Mouse (Mus musculus) CH12.LX (cell line): ENCODE results near the gene Mrtfa. TPM values are rescaled to one million over a fixed set of nuclear protein-coding genes. Genes with fewer than 3 reads are reported as not detected.

Experiments
- DNase-seq: peaks from one replicate; pipeline ENCODE4 v3.0.0-alpha.2; 2013; ENCODE audit errors: extremely low read depth
- H3K27ac ChIP-seq: 2 replicates; pipeline ENCODE4 v1.5.1; 2012; ENCODE audit warnings: low read depth, mild to moderate bottlenecking, control low read depth, moderate library complexity; ENCODE audit not compliant: insufficient read depth
- H3K27me3 ChIP-seq: replicated peaks from 2 replicates; pipeline ENCODE3; 2012; ENCODE audit warnings: inconsistent platforms
- H3K36me3 ChIP-seq, 2 experiments: replicated peaks in 1 of 2; 2 replicates each; pipeline versions ENCODE3 to v1.6.1; 2012; ENCODE audit warnings: inconsistent platforms in 1 of 2, low read length in 1 of 2, mild to moderate bottlenecking in 1 of 2, mixed read lengths in 1 of 2, moderate library complexity in 1 of 2; ENCODE audit not compliant: control insufficient read depth in 1 of 2, insufficient read depth in 1 of 2
- H3K4me1 ChIP-seq, 2 experiments: 2 replicates each; pipeline ENCODE4 v1.6.1; 2012; ENCODE audit warnings: inconsistent platforms in 1 of 2, moderate library complexity in 1 of 2; ENCODE audit not compliant: insufficient read depth in 2 of 2, control insufficient read depth in 1 of 2
- H3K4me2 ChIP-seq: 2 replicates; pipeline ENCODE4 v1.6.1; 2012; ENCODE audit warnings: low read depth, mild to moderate bottlenecking, control low read depth; ENCODE audit not compliant: poor library complexity, insufficient read depth, severe bottlenecking
- H3K4me3 ChIP-seq, 3 experiments: fragments of 150-350 bp in 1 of 3; sonication (generic) in 1 of 3; replicated peaks in 1 of 3; 2 replicates each; pipeline versions ENCODE3 to v1.5.1; 2011 to 2012; ENCODE audit warnings: low read depth in 2 of 3, low read length in 2 of 3, mild to moderate bottlenecking in 2 of 3, moderate library complexity in 2 of 3, control low read depth in 1 of 3, improper control_type of control experiment in 1 of 3, inconsistent platforms in 1 of 3, mixed read lengths in 1 of 3; ENCODE audit not compliant: poor library complexity in 1 of 3
- H3K79me2 ChIP-seq: replicated peaks from 2 replicates; pipeline ENCODE4 v1.6.1; 2012; ENCODE audit warnings: mild to moderate bottlenecking, moderate library complexity; ENCODE audit not compliant: control insufficient read depth, poor library complexity, insufficient read depth, severe bottlenecking; ENCODE audit errors: extremely low read depth
- H3K9ac ChIP-seq: 2 replicates; pipeline ENCODE4 v1.6.1; 2012; ENCODE audit warnings: low read depth, mild to moderate bottlenecking, control low read depth, moderate library complexity; ENCODE audit not compliant: insufficient read depth
- H3K9me3 ChIP-seq: replicated peaks from 2 replicates; pipeline ENCODE3; 2012; ENCODE audit warnings: low read length, inconsistent platforms, mixed read lengths
- CTCF ChIP-seq, 2 experiments: IDR thresholded peaks in 1 of 2; conservative IDR thresholded peaks in 1 of 2; 2 replicates each; pipeline ENCODE4 v1.5.1; 2011 to 2012; ENCODE audit warnings: low read depth in 2 of 2, low read length in 2 of 2, improper control_type of control experiment in 1 of 2, inconsistent platforms in 1 of 2, mild to moderate bottlenecking in 1 of 2, moderate library complexity in 1 of 2
- E2F4 ChIP-seq: IDR thresholded peaks from 2 replicates; pipeline ENCODE4 v1.6.1; 2011; ENCODE audit warnings: low read depth, low read length, improper control_type of control experiment; ENCODE audit not compliant: insufficient replicate concordance
- HCFC1 ChIP-seq: IDR thresholded peaks from 2 replicates; pipeline ENCODE4 v1.6.1; 2012; ENCODE audit warnings: low read depth, mild to moderate bottlenecking, inconsistent platforms, low read length, improper control_type of control experiment
- IRF4 ChIP-seq: IDR thresholded peaks from 2 replicates; pipeline ENCODE4 v1.6.1; 2014; ENCODE audit warnings: low read depth, mild to moderate bottlenecking, inconsistent platforms, low read length, improper control_type of control experiment
- JUN ChIP-seq: IDR thresholded peaks from 2 replicates; pipeline ENCODE4 v1.6.1; 2011; ENCODE audit warnings: low read depth, mild to moderate bottlenecking, low read length, improper control_type of control experiment, moderate library complexity; ENCODE audit not compliant: insufficient read depth
- KAT2A ChIP-seq: IDR thresholded peaks from 2 replicates; pipeline ENCODE4 v1.6.1; 2012; ENCODE audit warnings: low read length, improper control_type of control experiment, inconsistent platforms; ENCODE audit not compliant: insufficient replicate concordance
- MAFK ChIP-seq: IDR thresholded peaks from 2 replicates; pipeline ENCODE4 v1.6.1; 2011; ENCODE audit warnings: low read length, improper control_type of control experiment; ENCODE audit not compliant: insufficient replicate concordance
- MEF2A ChIP-seq: IDR thresholded peaks from 2 replicates; pipeline ENCODE4 v1.6.1; 2014; ENCODE audit warnings: low read depth, mild to moderate bottlenecking, inconsistent platforms, low read length, improper control_type of control experiment, borderline replicate concordance
- NELFE ChIP-seq: IDR thresholded peaks from 2 replicates; pipeline ENCODE4 v1.6.1; 2011; ENCODE audit warnings: low read depth, low read length, improper control_type of control experiment
- POLR2A ChIP-seq: IDR thresholded peaks from 2 replicates; pipeline ENCODE4 v1.6.1; 2011; ENCODE audit warnings: low read depth, mild to moderate bottlenecking, improper control_type of control experiment, low read length
- TBP ChIP-seq: conservative IDR thresholded peaks from 2 replicates; pipeline ENCODE4 v1.6.1; 2011; ENCODE audit warnings: low read depth, low read length, improper control_type of control experiment
- ZKSCAN1 ChIP-seq: IDR thresholded peaks from 2 replicates; pipeline ENCODE4 v1.6.1; 2012; ENCODE audit warnings: low read depth, inconsistent platforms, low read length, improper control_type of control experiment, borderline replicate concordance
- ZMIZ1 ChIP-seq: IDR thresholded peaks from 2 replicates; pipeline ENCODE4 v1.6.1; 2012; ENCODE audit warnings: low read depth, mild to moderate bottlenecking, inconsistent platforms, low read length, improper control_type of control experiment
- dilution Hi-C: fragments of 300-500 bp; cut with MboI; formaldehyde crosslinking; loops from 2 replicates; pipeline ENCODE4 v1.14.3; 2020; ENCODE audit warnings: low sequenced_read_pairs; ENCODE audit not compliant: extremely low pct_unique_long_range_greater_than_20kb, extremely low pct_ligation_motif_present
- in situ Hi-C: fragments of 300-500 bp; cut with MboI; formaldehyde crosslinking; loops from 3 replicates; pipeline ENCODE4 v1.14.3; 2019; ENCODE audit warnings: low sequenced_read_pairs, low pct_ligation_motif_present, low pct_unique_long_range_greater_than_20kb, mixed read lengths
- polyA plus RNA-seq: library from polyadenylated mRNA; unstranded; fragments of >175 nt; gene quantifications from 2 replicates; pipeline ENCODE4 v1.2.1, GENCODE M21; 2012; ENCODE audit warnings: low read depth; ENCODE audit not compliant: insufficient read length
- total RNA-seq, 2 experiments: library from RNA; depleted of rRNA; stranded (reverse); fragments of 300-350 nt in 1 of 2; fragments of >200 nt in 1 of 2; gene quantifications; 2 replicates each; pipeline ENCODE4 v1.2.3; 2012 to 2014

The Mrtfa gene
- total and polyA plus RNA-seq, 3 experiments = 4.6 to 23.2 (median 8.2) TPM

DNA sequence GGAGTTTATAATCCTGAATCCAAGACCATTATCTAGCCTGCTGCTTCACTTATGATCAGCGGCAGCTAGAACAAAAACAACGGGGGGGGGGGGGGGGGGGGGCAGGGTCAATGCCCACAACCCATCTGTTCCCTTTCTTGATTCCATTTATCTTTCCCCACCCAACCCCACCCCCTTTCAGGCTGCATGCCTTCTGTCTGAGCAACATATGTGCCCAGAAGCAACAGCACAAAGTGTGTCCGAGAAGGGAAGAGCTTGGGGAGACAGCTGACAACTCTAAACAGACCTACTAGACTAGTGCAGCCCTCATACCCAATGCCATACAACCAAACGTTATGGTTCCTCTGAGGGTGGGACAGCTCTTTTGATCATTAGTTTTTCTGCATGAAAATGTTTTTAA, 68.0 kb downstream of the Mrtfa start:
- no peak overlapping the region for H3K4me3 ChIP-seq
- TF ChIP-seq JUN (no peak), ZKSCAN1 (no peak), IRF4 (no peak), NELFE (no peak), HCFC1 (no peak), TBP (no peak), KAT2A (no peak), MAFK (no peak)
- no peak overlapping the region for H3K4me2 ChIP-seq
- peaks cover 2 to 38% of the 10 kb centered on the region in 2 experiments; a peak in 3 of 4 replicates for H3K4me1 ChIP-seq
- peaks cover 0 to 1% of the 10 kb centered on the region in 2 experiments for H3K36me3 ChIP-seq
- 0 out of 2 replicates have a peak, but pooled peaks cover 2% of the 10 kb centered on the region for H3K79me2 ChIP-seq
- DNase-seq = no peak
- in situ Hi-C loops (loop anchor here (5.0 kb wide), 1 partner anchor 55 kb away; no protein-coding TSS in a partner anchor), dilution Hi-C loops (no loop called here)
- no peak overlapping the region for H3K27ac ChIP-seq
- H3K9me3 ChIP-seq = no peaks in the 10 kb centered on the region
- H3K27me3 ChIP-seq = no peaks in the 10 kb centered on the region
- no peak overlapping the region for H3K9ac ChIP-seq

DNA sequence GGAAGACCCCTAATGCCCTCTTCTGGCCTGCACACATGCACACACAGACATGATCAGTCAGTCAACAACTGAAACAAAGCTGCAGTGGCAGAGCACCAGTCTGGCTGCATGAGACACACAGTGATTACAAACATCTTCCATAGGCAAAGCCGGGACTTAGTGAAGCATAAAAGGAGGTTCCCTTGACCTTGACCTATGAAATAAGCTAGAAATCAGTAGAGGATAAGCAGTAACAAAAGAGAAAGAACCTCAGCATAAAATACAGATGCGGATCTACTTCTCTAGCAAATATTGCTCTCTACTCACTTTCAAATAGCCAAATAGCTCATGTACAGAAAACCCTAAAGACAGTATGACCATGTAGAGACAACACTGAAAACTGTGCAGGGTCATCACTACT, 68.5 kb downstream of the Mrtfa start:
- no peak for TF ChIP-seq E2F4
- TF ChIP-seq, all 38 proteins: peak for 0
- peaks cover 0 to 5% of the 10 kb centered on the region in 2 experiments for H3K36me3 ChIP-seq
- in situ Hi-C loops (loop anchor here (5.0 kb wide), 1 partner anchor 55 kb away; no protein-coding TSS in a partner anchor), dilution Hi-C loops (no loop called here)
- no peak overlapping the region for H3K9ac ChIP-seq
- H3K27me3 ChIP-seq = no peaks in the 10 kb centered on the region
- no peak for DNase-seq
- 0 out of 2 replicates have a peak, but pooled peaks cover 2% of the 10 kb centered on the region for H3K79me2 ChIP-seq
- H3K27ac ChIP-seq = no peak overlapping the region
- no peak overlapping the region for H3K4me2 ChIP-seq
- H3K9me3 ChIP-seq = no peaks in the 10 kb centered on the region
- no peak overlapping the region for H3K4me3 ChIP-seq
- H3K4me1 ChIP-seq = peaks cover 2 to 38% of the 10 kb centered on the region in 2 experiments; a peak in 3 of 4 replicates

DNA sequence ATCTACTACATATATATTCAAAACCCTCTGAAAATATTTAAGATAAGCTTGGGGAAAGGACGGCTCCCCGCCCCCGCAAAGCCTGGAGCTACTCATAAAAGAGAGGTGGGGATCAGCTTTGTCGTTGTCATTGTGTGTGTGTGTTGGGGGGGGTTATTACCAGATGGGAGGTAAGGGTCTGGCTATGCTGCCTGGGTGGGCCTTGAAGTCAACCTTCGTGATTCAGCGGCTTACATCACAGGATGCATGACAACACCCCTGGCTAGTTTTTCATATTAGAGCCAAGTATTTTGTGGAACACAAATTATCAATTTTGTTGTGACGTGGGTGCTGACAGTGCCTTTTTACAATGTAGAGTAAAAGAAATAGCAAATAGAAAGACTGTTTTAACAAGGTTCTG, 69.6 kb downstream of the Mrtfa start:
- dilution Hi-C loops = no loop called here
- Histone ChIP-seq H3K4me2 (no peak overlapping the region), H3K27me3 (no peaks in the 10 kb centered on the region)

More for the DNA sequence above, 69.6 kb downstream of the Mrtfa start:
- TF ChIP-seq ZMIZ1 (no peak), JUN (no peak), MEF2A (no peak), CTCF (conservative IDR thresholded peaks at IDR 0.05 in 1 of 2, IDR thresholded peaks at IDR 0.05 in 1 of 2; ENCODE audit: low read depth in 2 of 2, low read length in 2 of 2) (no peak), POLR2A (no peak)
- Histone ChIP-seq H3K79me2 (0 out of 2 replicates have a peak, but pooled peaks cover 2% of the 10 kb centered on the region), H3K4me3 (no peak overlapping the region), H3K27ac (no peak overlapping the region), H3K4me1 (peaks cover 2 to 38% of the 10 kb centered on the region in 2 experiments; a peak in 3 of 4 replicates), H3K9ac (no peak overlapping the region), H3K9me3 (no peaks in the 10 kb centered on the region), H3K36me3 (peaks cover 0 to 9% of the 10 kb centered on the region in 2 experiments)
- in situ Hi-C loops = loop anchor here (5.0 kb wide), 1 partner anchor 56 kb away; no protein-coding TSS in a partner anchor
- no peak for DNase-seq
